Mouse (Mus musculus): ENCODE measurements at regions not wholly inside any gene's neighbourhood (a gene's known extent, or its start where the extent isn't known, plus 50 kb on each side); places are given as distances from the start of the nearest gene placed in this dataset.
A peak's percentile ranks its signal among the peaks of the same experiment; 100 is the strongest.
"Not testable (repeated sequence)": the region's sequence is repeated elsewhere in the genome, so short reads cannot be mapped to it uniquely, and the experiment has no call there.

- ATAC-seq (ENCODE audit: low FRiP score, low read depth) (peak; percentile 30; the same call in 1 of the 2 replicates), DNase-seq (ENCODE audit: low spot score) (peak; percentile 18)
- peak overlapping the region; percentile 24 for H3K4me3 ChIP-seq (replicated peaks; ENCODE audit: low read length)
- 7% methylated on average over 14 of the region's 14 CpGs for WGBS
- H3K4me2 ChIP-seq (replicated peaks; ENCODE audit: low read depth, low read length, severe bottlenecking) = peak overlapping the region; percentile 48
- H3K9ac ChIP-seq (ENCODE audit: low read depth, low read length, severe bottlenecking) = peak overlapping the region; percentile 43; the same call in 1 of the 2 replicates
- no peaks in the 10 kb centered on the region for H3K27me3 ChIP-seq (ENCODE audit: control insufficient read depth, insufficient read depth, low read length)
- H3K36me3 ChIP-seq (ENCODE audit: control insufficient read depth, insufficient read depth, low read length) = no peaks in the 10 kb centered on the region
- no peak overlapping the region for H3K27ac ChIP-seq (replicated peaks; ENCODE audit: low read depth, low read length)
- TF ChIP-seq POLR2A (IDR thresholded peaks at IDR 0.05; ENCODE audit: borderline replicate concordance, extremely low read depth, insufficient read depth, insufficient read length) = no peak
- no peaks in the 10 kb centered on the region for H3K9me3 ChIP-seq (ENCODE audit: control insufficient read depth, low read length)
- peaks cover 3% of the 10 kb centered on the region; the same call in 1 of the 2 replicates for H3K4me1 ChIP-seq (ENCODE audit: control insufficient read depth, insufficient read depth, low read length)
These were observed 127.5 kb downstream of the Gm11077 start for GRCm38 (mm10) chr6:140856468-140857117.

GRCm38 (mm10) chr6:140857118-140857746 lies 128.1 kb downstream of the Gm11077 start:
- peak; percentile 27 for DNase-seq (ENCODE audit: low spot score)
- Histone ChIP-seq H3K27ac (replicated peaks; ENCODE audit: low read depth, low read length) (no peak overlapping the region), H3K4me1 (ENCODE audit: control insufficient read depth, insufficient read depth, low read length) (peaks cover 3% of the 10 kb centered on the region; the same call in 1 of the 2 replicates), H3K9ac (ENCODE audit: low read depth, low read length, severe bottlenecking) (peak overlapping the region; percentile 43; the same call in 1 of the 2 replicates), H3K4me3 (replicated peaks; ENCODE audit: low read length) (peak overlapping the region; percentile 24), H3K9me3 (ENCODE audit: control insufficient read depth, low read length) (no peaks in the 10 kb centered on the region), H3K4me2 (replicated peaks; ENCODE audit: low read depth, low read length, severe bottlenecking) (peak overlapping the region; percentile 48), H3K36me3 (ENCODE audit: control insufficient read depth, insufficient read depth, low read length) (no peaks in the 10 kb centered on the region), H3K27me3 (ENCODE audit: control insufficient read depth, insufficient read depth, low read length) (no peaks in the 10 kb centered on the region)
- WGBS = 10% methylated on average over 18 of the region's 18 CpGs
- peak; percentile 67 for ATAC-seq (ENCODE audit: low FRiP score, low read depth)
- no peak for TF ChIP-seq POLR2A (IDR thresholded peaks at IDR 0.05; ENCODE audit: borderline replicate concordance, extremely low read depth, insufficient read depth, insufficient read length)

- 93% methylated on average over 10 of the region's 16 CpGs for WGBS
- H3K9me3 ChIP-seq (ENCODE audit: control insufficient read depth, low read length); H3K27me3 ChIP-seq (ENCODE audit: control insufficient read depth, insufficient read depth, low read length); H3K4me3 ChIP-seq (replicated peaks; ENCODE audit: low read length); H3K36me3 ChIP-seq (ENCODE audit: control insufficient read depth, insufficient read depth, low read length); DNase-seq (ENCODE audit: low spot score); H3K4me1 ChIP-seq (ENCODE audit: control insufficient read depth, insufficient read depth, low read length); H3K9ac ChIP-seq (ENCODE audit: low read depth, low read length, severe bottlenecking); H3K27ac ChIP-seq (replicated peaks; ENCODE audit: low read depth, low read length); ATAC-seq (ENCODE audit: low FRiP score, low read depth); H3K4me2 ChIP-seq (replicated peaks; ENCODE audit: low read depth, low read length, severe bottlenecking): not testable (repeated sequence)
These were observed 140.4 kb downstream of the Gm11077 start for GRCm38 (mm10) chr6:140869523-140869922.

- Histone ChIP-seq H3K9me3 (ENCODE audit: control insufficient read depth, low read length) (no peaks in the 10 kb centered on the region), H3K27ac (replicated peaks; ENCODE audit: low read depth, low read length) (no peak overlapping the region), H3K4me2 (replicated peaks; ENCODE audit: low read depth, low read length, severe bottlenecking) (no peak overlapping the region), H3K9ac (ENCODE audit: low read depth, low read length, severe bottlenecking) (no peak overlapping the region), H3K27me3 (ENCODE audit: control insufficient read depth, insufficient read depth, low read length) (no peaks in the 10 kb centered on the region), H3K4me1 (ENCODE audit: control insufficient read depth, insufficient read depth, low read length) (no peaks in the 10 kb centered on the region), H3K4me3 (replicated peaks; ENCODE audit: low read length) (no peak overlapping the region), H3K36me3 (ENCODE audit: control insufficient read depth, insufficient read depth, low read length) (no peaks in the 10 kb centered on the region)
- no peak for TF ChIP-seq POLR2A (IDR thresholded peaks at IDR 0.05; ENCODE audit: borderline replicate concordance, extremely low read depth, insufficient read depth, insufficient read length)
- no peak for ATAC-seq (ENCODE audit: low FRiP score, low read depth)
- WGBS = 64% methylated on average over 3 of the region's 3 CpGs
- no peak for DNase-seq (ENCODE audit: low spot score)
These were observed 145.7 kb downstream of the Gm11077 start for GRCm38 (mm10) chr6:140874831-140875230.

GRCm38 (mm10) chr6:140883651-140884050 lies 154.6 kb downstream of the Gm11077 start:
- TF ChIP-seq POLR2A (IDR thresholded peaks at IDR 0.05; ENCODE audit: borderline replicate concordance, extremely low read depth, insufficient read depth, insufficient read length) = no peak
- no peak for ATAC-seq (ENCODE audit: low FRiP score, low read depth)
- H3K27me3 ChIP-seq (ENCODE audit: control insufficient read depth, insufficient read depth, low read length) = no peaks in the 10 kb centered on the region

More at GRCm38 (mm10) chr6:140883651-140884050, 154.6 kb downstream of the Gm11077 start:
- Histone ChIP-seq H3K9me3 (ENCODE audit: control insufficient read depth, low read length) (no peaks in the 10 kb centered on the region), H3K4me1 (ENCODE audit: control insufficient read depth, insufficient read depth, low read length) (no peaks in the 10 kb centered on the region; the same call in 1 of the 2 replicates), H3K36me3 (ENCODE audit: control insufficient read depth, insufficient read depth, low read length) (no peaks in the 10 kb centered on the region), H3K9ac (ENCODE audit: low read depth, low read length, severe bottlenecking) (no peak overlapping the region), H3K4me2 (replicated peaks; ENCODE audit: low read depth, low read length, severe bottlenecking) (no peak overlapping the region), H3K4me3 (replicated peaks; ENCODE audit: low read length) (no peak overlapping the region), H3K27ac (replicated peaks; ENCODE audit: low read depth, low read length) (no peak overlapping the region)
- DNase-seq (ENCODE audit: low spot score) = no peak
